Mouse (Mus musculus) small intestine, adult 2 months (tissue): ENCODE results near the gene Kcnj8. TPM values are rescaled to one million over a fixed set of nuclear protein-coding genes. Genes with fewer than 3 reads are reported as not detected.

ENCODE experiments used
- H3K27ac ChIP-seq: fragments of 200-500 bp; 2 replicates; pipeline ENCODE4 v1.5.1; 2012; ENCODE audit warnings: low read depth, low read length, control low read depth, inconsistent platforms; ENCODE audit not compliant: insufficient read depth
- H3K27me3 ChIP-seq: fragments of 200-500 bp; 2 replicates; pipeline ENCODE4 v1.6.1; 2012; ENCODE audit warnings: mild to moderate bottlenecking, moderate library complexity, low read length, inconsistent platforms; ENCODE audit not compliant: control insufficient read depth, insufficient read depth
- H3K36me3 ChIP-seq: fragments of 200-500 bp; 2 replicates; pipeline ENCODE4 v1.6.1; 2012; ENCODE audit warnings: mild to moderate bottlenecking, low read length, control low read depth, inconsistent platforms; ENCODE audit not compliant: control insufficient read depth, insufficient read depth
- H3K4me1 ChIP-seq: fragments of 200-500 bp; 2 replicates; pipeline ENCODE4 v1.6.1; 2012; ENCODE audit warnings: low read length, inconsistent platforms, mixed read lengths; ENCODE audit not compliant: control insufficient read depth, insufficient read depth, insufficient read length
- H3K4me3 ChIP-seq: fragments of 200-500 bp; 2 replicates; pipeline ENCODE4 v1.5.1; 2012; ENCODE audit warnings: low read depth, mild to moderate bottlenecking, control low read depth, inconsistent platforms, low read length, moderate library complexity
- CTCF ChIP-seq: fragments of 200-500 bp; IDR thresholded peaks from 2 replicates; pipeline ENCODE4 v1.5.1; 2012; ENCODE audit warnings: low read depth, mild to moderate bottlenecking, control low read depth, inconsistent platforms, low read length, moderate library complexity, mixed read lengths; ENCODE audit not compliant: insufficient replicate concordance, insufficient read length; ENCODE audit errors: extremely low read depth
- POLR2A ChIP-seq: fragments of 200-500 bp; IDR thresholded peaks from 2 replicates; pipeline ENCODE4 v1.6.1; 2012; ENCODE audit warnings: low read depth, mild to moderate bottlenecking, control low read depth, inconsistent platforms, low read length, moderate library complexity
- WGBS: fragments of 180-500 bp; shearing (Covaris S2); methylation state at CpG from one replicate; pipeline ENCODE4 v1.1.7; 2018; 5-methylcytosine and 5-hydroxymethylcytosine counted together
- polyA plus RNA-seq: library from polyadenylated mRNA; depleted of rRNA; stranded (reverse); fragments of >200 nt; gene quantifications from 2 replicates; pipeline ENCODE4 v1.2.3, GENCODE M21; 2012; rRNA removed

The Kcnj8 gene
- 5.5 and 6.4 TPM in 2 replicates for polyA plus RNA-seq

GRCm38 (mm10) chr6:142571055-142571618 is at the start of gene Kcnj8:
Gene Kcnj8, minus strand, starts transcription at chr6:142571614.
- WGBS = 2% methylated on average over 34 of the region's 34 CpGs
- H3K36me3 ChIP-seq = no peaks in the 10 kb centered on the region
- peak within 1 kb of the TSS; percentile 33 for H3K27ac ChIP-seq
- TF ChIP-seq CTCF (no peak), POLR2A (no peak)
- peaks cover 10% of the 10 kb centered on the region for H3K27me3 ChIP-seq
- H3K4me3 ChIP-seq = peak within 1 kb of the TSS; percentile 57
- no peaks in the 10 kb centered on the region; the same call in none of the 2 replicates for H3K4me1 ChIP-seq

DNA sequence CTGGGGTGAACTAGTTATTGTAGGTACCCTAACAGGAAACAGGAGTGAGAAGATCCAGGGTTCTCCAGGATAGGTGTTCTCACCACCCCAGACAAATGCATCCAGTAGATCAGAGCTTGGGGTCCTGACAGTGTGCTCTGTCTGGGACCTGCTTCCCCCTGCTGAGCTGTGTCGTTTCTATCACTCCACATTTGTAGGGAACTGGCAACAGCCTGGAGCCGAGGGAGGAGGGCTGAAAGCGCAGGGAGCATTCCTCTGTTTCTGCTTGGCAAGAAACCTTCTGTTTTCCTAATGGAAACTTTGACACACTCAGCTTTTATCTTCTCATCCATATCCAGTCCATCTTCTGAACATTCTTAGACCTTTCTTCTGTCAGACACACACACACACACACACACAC is 45.2 kb upstream of the Kcnj8 start:
- no peak overlapping the region for H3K27ac ChIP-seq
- H3K36me3 ChIP-seq = no peaks in the 10 kb centered on the region
- no peaks in the 10 kb centered on the region for H3K27me3 ChIP-seq
- WGBS = 26% methylated on average over 3 of the region's 3 CpGs
- H3K4me3 ChIP-seq = no peak overlapping the region
- TF ChIP-seq CTCF = no peak
- no peak for TF ChIP-seq POLR2A
- no peaks in the 10 kb centered on the region for H3K4me1 ChIP-seq

DNA sequence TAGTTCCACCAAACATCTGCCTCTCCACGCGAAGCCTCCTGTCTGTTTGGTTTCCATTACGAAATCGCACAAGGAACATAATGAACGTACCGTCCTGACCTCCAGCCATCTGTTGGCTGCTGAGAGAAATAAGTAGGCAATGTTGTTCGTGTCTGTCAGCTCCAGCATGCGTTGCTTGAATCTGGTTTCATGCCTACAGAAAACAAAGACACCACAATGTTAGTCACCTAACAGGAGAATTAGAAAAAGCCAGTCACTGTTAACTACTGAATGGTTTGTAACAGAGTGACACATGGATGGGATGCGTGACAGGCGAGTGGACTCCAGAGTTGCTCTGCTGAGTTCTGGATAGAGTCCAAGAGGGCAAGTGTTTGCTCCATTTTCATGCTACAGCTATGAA is 42.9 kb upstream of the Kcnj8 start:
- WGBS = 74% methylated on average over 10 of the region's 10 CpGs
- H3K4me1 ChIP-seq = no peaks in the 10 kb centered on the region

GRCm38 (mm10) chr6:142612366-142612765 is 41.0 kb upstream of the Kcnj8 start:
- Histone ChIP-seq H3K4me1 (no peaks in the 10 kb centered on the region), H3K36me3 (no peaks in the 10 kb centered on the region), H3K27ac (no peak overlapping the region), H3K4me3 (no peak overlapping the region), H3K27me3 (no peaks in the 10 kb centered on the region)
- 77% methylated on average over 8 of the region's 8 CpGs for WGBS
- TF ChIP-seq CTCF (no peak), POLR2A (no peak)

More for the DNA sequence above, 42.9 kb upstream of the Kcnj8 start:
- TF ChIP-seq CTCF (no peak), POLR2A (no peak)
- H3K27me3 ChIP-seq = no peaks in the 10 kb centered on the region
- no peak overlapping the region for H3K27ac ChIP-seq
- H3K4me3 ChIP-seq = no peak overlapping the region
- H3K36me3 ChIP-seq = no peaks in the 10 kb centered on the region

DNA sequence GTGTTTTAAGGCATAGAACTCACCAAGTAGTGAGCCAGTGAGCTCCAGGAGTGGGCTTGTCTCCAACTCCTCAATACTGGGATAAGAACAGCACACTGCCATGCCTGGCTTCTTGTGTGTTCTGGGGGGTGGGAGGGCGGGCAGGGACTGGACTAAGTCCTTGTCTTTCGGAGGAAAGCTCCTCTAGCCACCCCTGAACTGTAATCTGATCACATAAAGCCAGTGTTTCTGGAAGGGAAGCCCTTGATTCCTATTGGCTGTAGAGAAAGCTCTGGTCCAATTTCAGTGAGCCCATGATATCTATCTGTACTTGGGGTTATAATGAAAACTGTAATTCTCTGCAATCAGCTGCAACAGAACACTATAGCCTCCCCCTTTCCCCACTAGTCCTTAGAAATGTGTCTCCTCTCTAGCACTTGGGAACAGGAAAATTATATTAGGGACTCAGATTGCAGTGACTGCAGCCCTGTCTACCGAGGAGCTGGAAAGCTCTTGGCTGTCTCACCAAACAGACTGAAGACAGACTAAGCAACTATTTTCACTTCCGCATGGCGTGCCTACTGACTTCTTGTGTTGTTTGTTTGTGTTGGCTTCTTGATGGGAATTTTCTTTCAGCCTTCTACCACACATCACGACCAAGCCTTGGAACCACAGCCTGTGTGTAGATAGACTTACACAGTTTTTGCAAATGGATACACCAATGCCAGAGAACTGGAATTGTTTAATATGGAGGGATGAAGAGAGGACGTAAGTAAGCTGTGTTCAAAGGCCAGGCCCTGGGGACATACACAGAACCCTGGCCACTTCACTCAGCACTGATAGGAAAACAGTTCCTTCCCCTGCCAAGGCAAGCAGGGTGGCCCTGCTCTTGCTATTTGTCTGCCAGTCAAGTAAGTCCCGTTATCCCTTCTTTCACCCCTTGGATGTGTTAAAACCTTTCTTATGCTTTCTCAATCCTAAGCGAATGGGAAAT is 38.3 kb upstream of the Kcnj8 start:
- no peaks in the 10 kb centered on the region for H3K36me3 ChIP-seq
- no peak overlapping the region for H3K27ac ChIP-seq
- TF ChIP-seq CTCF (no peak), POLR2A (no peak)
- H3K4me3 ChIP-seq = no peak overlapping the region
- H3K27me3 ChIP-seq = no peaks in the 10 kb centered on the region
- no peaks in the 10 kb centered on the region for H3K4me1 ChIP-seq
- 66% methylated on average over 9 of the region's 9 CpGs for WGBS

GRCm38 (mm10) chr6:142607080-142607479 is 35.7 kb upstream of the Kcnj8 start:
- TF ChIP-seq POLR2A (no peak), CTCF (no peak)
- H3K4me3 ChIP-seq = no peak overlapping the region
- H3K27ac ChIP-seq = no peak overlapping the region
- WGBS = 45% methylated on average over 7 of the region's 7 CpGs
- H3K27me3 ChIP-seq = no peaks in the 10 kb centered on the region
- no peaks in the 10 kb centered on the region for H3K36me3 ChIP-seq
- H3K4me1 ChIP-seq = no peaks in the 10 kb centered on the region

DNA sequence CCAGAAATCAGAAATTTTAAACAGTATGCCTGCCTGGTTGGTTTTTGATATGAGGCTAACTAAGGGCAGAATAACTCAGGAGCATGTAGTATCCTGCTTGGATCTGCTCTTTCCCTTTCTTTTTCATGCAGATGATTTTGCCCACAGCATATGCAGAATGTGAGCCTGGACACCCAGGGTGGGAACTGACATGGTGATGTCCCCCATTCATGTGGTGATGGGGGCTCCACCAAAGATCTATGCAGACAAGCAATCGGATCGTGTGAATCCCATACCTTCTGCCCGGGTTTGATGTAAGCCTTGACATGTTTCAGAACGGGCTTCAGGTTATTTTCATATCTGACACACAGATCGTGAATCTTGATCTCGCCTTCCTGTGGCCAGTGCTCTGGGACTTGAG is 31.4 kb upstream of the Kcnj8 start:
- Histone ChIP-seq H3K27ac (no peak overlapping the region), H3K27me3 (no peaks in the 10 kb centered on the region), H3K4me3 (no peak overlapping the region), H3K36me3 (no peaks in the 10 kb centered on the region), H3K4me1 (no peaks in the 10 kb centered on the region)
- whole genome bisulfite sequencing = 75% methylated on average over 6 of the region's 6 CpGs
- TF ChIP-seq CTCF = no peak
- no peak for TF ChIP-seq POLR2A
